11 mouse cellular contexts compared by ENCODE assay signal in the genomic region with DNA sequence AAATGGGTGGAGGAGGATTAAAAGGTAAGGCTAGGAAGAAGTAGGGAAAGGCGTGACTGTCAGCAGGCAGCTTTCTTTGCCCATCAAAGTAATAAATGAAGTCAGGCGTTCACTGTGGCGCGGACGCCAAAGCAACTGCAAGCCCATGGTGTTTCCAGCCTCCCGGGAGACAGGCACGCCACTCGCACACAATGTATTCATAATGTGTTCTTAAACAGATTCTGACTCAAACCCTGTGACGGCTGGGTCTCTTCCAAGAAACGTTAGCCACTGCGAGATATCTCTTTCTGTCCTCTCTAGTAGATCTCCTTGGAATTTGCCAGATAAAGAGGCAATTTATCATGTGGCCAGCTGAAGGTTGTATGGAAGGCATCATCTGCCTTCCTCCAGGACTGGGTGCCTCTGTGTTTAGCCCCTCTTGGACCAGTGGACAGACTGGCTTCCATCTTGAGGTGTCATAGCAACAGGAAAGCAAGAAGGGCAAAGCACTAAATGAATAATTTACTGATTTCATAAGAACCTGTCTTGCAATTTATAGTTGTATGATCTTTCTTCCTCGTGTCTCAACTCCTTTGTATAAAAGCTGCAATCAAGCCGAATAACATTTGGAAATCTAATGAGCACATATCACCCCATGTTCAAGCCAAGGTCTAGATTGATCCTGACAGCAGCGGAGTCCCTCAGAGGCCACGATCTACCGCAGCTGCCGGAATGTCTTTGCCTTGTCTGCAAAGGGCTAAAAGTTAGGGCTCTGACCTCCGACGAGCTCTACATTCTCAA.
DNase-seq lines count a peak whose midpoint lies in the region; ATAC-seq lines count a peak whose summit lies in the region.
"Had no signal": no experiment of that assay in that cellular context is flagged by ENCODE, and none has a peak within 500 bp of the region (broad histone marks: within the 10 kb centered on the region; RNA-seq: fewer than 3 reads in every experiment).

No protein-coding gene starts in this region.

- no peaks in the 10 kb centered on the region for H3K36me3 ChIP-seq in kidney, embryonic 16.5 days (ENCODE audit: insufficient read depth, low read length)
- no peaks in the 10 kb centered on the region for H3K36me3 ChIP-seq in forebrain, embryonic 15.5 days
- H3K36me3 ChIP-seq in midbrain, embryonic 15.5 days (replicated peaks) = no peaks in the 10 kb centered on the region

- no peaks in the 10 kb centered on the region for H3K9me3 ChIP-seq in kidney, embryonic 16.5 days (ENCODE audit: low read length)
- H3K9me3 ChIP-seq in forebrain, embryonic 15.5 days = no peaks in the 10 kb centered on the region
- no peaks in the 10 kb centered on the region for H3K9me3 ChIP-seq in midbrain, embryonic 15.5 days
- H3K9me3 ChIP-seq: megakaryocyte, embryonic 14.5 days had no signal

- H3K4me1 ChIP-seq in kidney, embryonic 16.5 days (ENCODE audit: insufficient read depth, low read length) = peaks cover 59% of the 10 kb centered on the region
- peaks cover 65% of the 10 kb centered on the region for H3K4me1 ChIP-seq in forebrain, embryonic 15.5 days
- H3K4me1 ChIP-seq in midbrain, embryonic 15.5 days = peaks cover 74% of the 10 kb centered on the region

- no peaks in the 10 kb centered on the region for H3K27me3 ChIP-seq in kidney, embryonic 16.5 days (ENCODE audit: insufficient read depth, low read length)
- no peaks in the 10 kb centered on the region for H3K27me3 ChIP-seq in forebrain, embryonic 15.5 days
- no peaks in the 10 kb centered on the region for H3K27me3 ChIP-seq in midbrain, embryonic 15.5 days (replicated peaks)
- H3K27me3 ChIP-seq: megakaryocyte, embryonic 14.5 days had no signal

- no peak overlapping the region for H3K9ac ChIP-seq in kidney, embryonic 16.5 days (replicated peaks; ENCODE audit: low read length)
- 0 out of 2 replicates have a peak overlapping the region, but pooled peaks have one; percentile 10 for H3K9ac ChIP-seq in forebrain, embryonic 15.5 days (replicated peaks)
- no peak overlapping the region for H3K9ac ChIP-seq in midbrain, embryonic 15.5 days

- WGBS in kidney, embryonic 16.5 days = 62% methylated on average over 19 of the region's 19 CpGs
- WGBS in forebrain, embryonic 15.5 days = 39% methylated on average over 19 of the region's 19 CpGs
- 29% methylated on average over 19 of the region's 19 CpGs for WGBS in midbrain, embryonic 15.5 days

- H3K27ac ChIP-seq in kidney, embryonic 16.5 days (ENCODE audit: low read length) = peak overlapping the region; percentile 18; the same call in 1 of the 2 replicates
- H3K27ac ChIP-seq in forebrain, embryonic 15.5 days (replicated peaks) = peak overlapping the region; percentile 33; the same call in 1 of the 2 replicates
- peak overlapping the region; percentile 51 for H3K27ac ChIP-seq in midbrain, embryonic 15.5 days

- intact Hi-C loops in gastrocnemius, postnatal 14 days (cut with DNase I; ENCODE audit: low total_unique reads) = no loop called here

- ATAC-seq in kidney, embryonic 16.5 days (ENCODE audit: low FRiP score, low TSS enrichment) = no peak
- ATAC-seq in forebrain, embryonic 15.5 days (replicated peaks) = no peak
- no peak; the same call in 1 of the 2 replicates for ATAC-seq in midbrain, embryonic 15.5 days (replicated peaks)
- ATAC-seq: inflammation-experienced regulatory T-cells, adult 6 months had no signal

- peak; percentile 81 to 89 for DNase-seq in adrenal gland, adult (ENCODE audit: inconsistent age in 2 of 2, low spot score in 1 of 2)
- no peak for DNase-seq in adrenal gland, postnatal 4 days (ENCODE audit: low spot score in 2 of 2)
- DNase-seq in kidney, adult 9 months = no peak
- no peak for DNase-seq in gastrocnemius, postnatal 14 days
- DNase-seq in embryo, embryonic 10.5 days (ENCODE audit: low spot score) = no peak

- no peak overlapping the region for H3K4me3 ChIP-seq in kidney, embryonic 16.5 days (ENCODE audit: low read length)
- H3K4me3 ChIP-seq in forebrain, embryonic 15.5 days = no peak overlapping the region
- H3K4me3 ChIP-seq in midbrain, embryonic 15.5 days = no peak overlapping the region
- H3K4me3 ChIP-seq: megakaryocyte, embryonic 14.5 days had no signal

- no peak overlapping the region for H3K4me2 ChIP-seq in kidney, embryonic 16.5 days (replicated peaks; ENCODE audit: low read depth, low read length)
- no peak overlapping the region for H3K4me2 ChIP-seq in forebrain, embryonic 15.5 days (replicated peaks)
- H3K4me2 ChIP-seq in midbrain, embryonic 15.5 days = no peak overlapping the region
- H3K4me2 ChIP-seq: liver, embryonic 11.5 days had no signal

Comparison
In these comparisons a context has a peak if more than half of its experiments do, and no peak if none do; other contexts are left out.
1. DNase-seq: peak in adrenal gland, adult (2 of 2); none in adrenal gland, postnatal 4 days (0 of 2), kidney, adult 9 months (single experiment), gastrocnemius, postnatal 14 days (single experiment) and embryo, embryonic 10.5 days (single experiment).
2. Peak in every context shown above with its lines, with median percentiles within 50 percentile points of each other: H3K27ac ChIP-seq.